Mouse (Mus musculus) hindbrain, embryonic 16.5 days (tissue): ENCODE data around the gene Nutf2. TPM values are rescaled to one million over a fixed set of nuclear protein-coding genes. Genes with fewer than 3 reads are reported as not detected.
"Not testable (repeated sequence)": the region's sequence is repeated elsewhere in the genome, so short reads cannot be mapped to it uniquely, and the experiment has no call there.

Experiments used
- ATAC-seq: fragments of 200-750 bp; cut with Nextera tagmentation; 2 replicates; pipeline ENCODE4 v1.8.0; 2017; ENCODE audit warnings: moderate TSS enrichment, moderate library complexity
- H3K27ac ChIP-seq: fragments of 300-500 bp; sonication (generic); 2 replicates; pipeline ENCODE4 v1.5.1; 2014; ENCODE audit warnings: low read depth, mild to moderate bottlenecking, control low read depth, low read length, moderate library complexity
- H3K27me3 ChIP-seq: fragments of 300-500 bp; sonication (generic); replicated peaks from 2 replicates; pipeline ENCODE4 v1.6.1; 2014; ENCODE audit warnings: low read length; ENCODE audit not compliant: control insufficient read depth, insufficient read depth
- H3K36me3 ChIP-seq: fragments of 300-500 bp; sonication (generic); 2 replicates; pipeline ENCODE4 v1.6.1; 2014; ENCODE audit warnings: mild to moderate bottlenecking, low read length, moderate library complexity, mixed read lengths; ENCODE audit not compliant: control insufficient read depth, insufficient read depth
- H3K4me1 ChIP-seq: fragments of 300-500 bp; sonication (generic); 2 replicates; pipeline ENCODE4 v1.6.1; 2014; ENCODE audit warnings: low read depth, low read length; ENCODE audit not compliant: control insufficient read depth, insufficient read depth
- H3K4me2 ChIP-seq: fragments of 300-500 bp; sonication (generic); 2 replicates; pipeline ENCODE4 v1.6.1; 2014; ENCODE audit warnings: mild to moderate bottlenecking, low read length, control low read depth, moderate library complexity
- H3K4me3 ChIP-seq: fragments of 300-500 bp; sonication (generic); 2 replicates; pipeline ENCODE4 v1.5.1; 2014; ENCODE audit warnings: mild to moderate bottlenecking, low read length, control low read depth, moderate library complexity
- H3K9ac ChIP-seq: fragments of 300-500 bp; sonication (generic); 2 replicates; pipeline ENCODE4 v1.6.1; 2014; ENCODE audit warnings: low read depth, mild to moderate bottlenecking, control low read depth, low read length, moderate library complexity
- H3K9me3 ChIP-seq: fragments of 300-500 bp; sonication (generic); 2 replicates; pipeline ENCODE4 v1.6.1; 2014; ENCODE audit warnings: mild to moderate bottlenecking, low read length, moderate library complexity; ENCODE audit not compliant: control insufficient read depth
- WGBS: fragments of 180-500 bp; shearing (Covaris S2); extraction: QIAGEN DNeasy Blood & Tissue Kit; methylation state at CpG from one replicate; pipeline ENCODE4 v1.1.7; 2014; 5-methylcytosine and 5-hydroxymethylcytosine counted together
- polyA plus RNA-seq: library from polyadenylated mRNA; unstranded; fragments of >200 nt; fragmentation: Nextera tagmentation; extraction: Ambion mirVana; gene quantifications from 2 replicates; pipeline ENCODE4 v1.2.1, GENCODE M21; 2015

Gene Nutf2
- polyA plus RNA-seq, 1 experiment from 2014 or later, result 118 TPM

DNA sequence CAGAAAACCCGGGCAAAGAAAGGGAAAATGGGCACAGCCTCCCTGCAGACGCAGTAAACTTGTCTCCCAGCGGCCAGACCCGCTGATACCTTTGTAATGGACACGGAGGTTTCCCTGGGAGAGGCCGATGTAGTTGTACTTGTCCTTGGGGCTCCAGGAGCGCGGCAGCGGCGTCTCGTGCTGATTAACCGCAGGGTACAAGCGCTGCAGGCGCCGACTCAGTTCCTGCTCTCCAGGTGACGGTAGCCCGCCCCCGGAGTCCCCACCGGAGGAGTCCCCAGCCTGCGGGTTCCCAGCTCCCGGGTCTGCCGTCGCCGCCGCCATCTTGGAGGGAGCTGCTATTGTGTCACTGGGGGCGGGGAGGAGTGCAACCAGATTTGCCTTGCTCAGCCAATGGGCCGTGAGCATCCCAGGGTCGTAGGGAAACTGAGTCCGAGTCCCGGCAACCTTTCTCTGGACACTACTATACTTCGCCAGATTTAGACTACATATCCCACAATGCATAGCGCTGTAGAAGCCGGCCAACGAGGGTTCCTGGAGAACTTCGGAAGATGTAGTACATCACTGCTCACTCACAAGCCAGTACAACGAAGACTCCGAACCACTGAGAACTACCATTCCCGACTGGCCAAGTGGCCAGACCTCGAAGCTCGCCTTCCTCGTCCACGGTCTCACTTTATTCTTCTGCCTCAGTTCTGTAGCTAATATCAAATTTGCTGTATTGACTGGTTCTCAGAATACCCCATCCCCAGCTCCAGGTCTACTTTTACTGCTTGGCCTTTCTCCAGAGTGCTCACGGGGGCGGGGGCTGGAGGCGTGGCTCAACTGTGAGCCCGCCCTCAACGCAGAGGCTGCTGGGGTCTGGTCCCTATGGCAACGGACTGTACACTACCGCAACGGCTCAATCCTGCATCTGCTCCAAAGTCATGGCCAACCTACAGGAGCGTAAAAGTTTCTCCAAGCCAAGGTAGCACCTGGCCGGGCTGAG, 33.2 kb upstream of the Nutf2 start, which contains the start of the genes Ranbp10 and Tsnaxip1:
Gene Ranbp10 (minus strand): TSS at position 490 of the 988 bp plus-strand sequence.
Gene Tsnaxip1 (plus strand): TSS at position 871 of the 988 bp plus-strand sequence.
- no peaks in the 10 kb centered on the region for H3K27me3 ChIP-seq
- H3K36me3 ChIP-seq, result 0 out of 2 replicates have a peak, but pooled peaks cover 3% of the 10 kb centered on the region
- H3K4me3 ChIP-seq, result peak within 1 kb of the TSS; percentile 78
- H3K4me2 ChIP-seq, result peak within 1 kb of the TSS; percentile 85
- under 1% methylated on average over 52 of the region's 52 CpGs for WGBS
- H3K27ac ChIP-seq, result peak within 1 kb of the TSS; percentile 80
- H3K4me1 ChIP-seq, result peaks cover 19% of the 10 kb centered on the region
- peak within 1 kb of the TSS; percentile 86 for H3K9ac ChIP-seq
- H3K9me3 ChIP-seq, result no peaks in the 10 kb centered on the region
- peak; percentile 99 for ATAC-seq

DNA sequence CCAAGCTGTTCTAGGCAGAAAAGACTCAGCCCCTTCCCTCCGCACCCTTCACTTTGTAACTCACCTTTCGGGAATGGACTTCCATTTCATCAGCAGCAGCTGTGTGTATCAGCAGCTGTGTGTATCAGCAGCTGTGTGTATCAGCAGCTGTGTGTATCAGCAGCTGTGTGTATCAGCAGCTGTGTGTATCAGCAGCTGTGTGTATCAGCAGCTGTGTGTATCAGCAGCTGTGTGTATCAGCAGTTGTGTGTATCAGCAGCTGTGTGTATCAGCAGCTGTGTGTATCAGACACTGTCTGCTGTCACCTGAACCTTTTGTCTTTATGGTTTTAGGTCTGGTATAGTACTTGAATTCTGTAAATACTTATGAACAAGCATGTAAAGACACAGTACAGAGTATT, 26.6 kb upstream of the Nutf2 start:
- not testable (repeated sequence) for H3K36me3 ChIP-seq

DNA sequence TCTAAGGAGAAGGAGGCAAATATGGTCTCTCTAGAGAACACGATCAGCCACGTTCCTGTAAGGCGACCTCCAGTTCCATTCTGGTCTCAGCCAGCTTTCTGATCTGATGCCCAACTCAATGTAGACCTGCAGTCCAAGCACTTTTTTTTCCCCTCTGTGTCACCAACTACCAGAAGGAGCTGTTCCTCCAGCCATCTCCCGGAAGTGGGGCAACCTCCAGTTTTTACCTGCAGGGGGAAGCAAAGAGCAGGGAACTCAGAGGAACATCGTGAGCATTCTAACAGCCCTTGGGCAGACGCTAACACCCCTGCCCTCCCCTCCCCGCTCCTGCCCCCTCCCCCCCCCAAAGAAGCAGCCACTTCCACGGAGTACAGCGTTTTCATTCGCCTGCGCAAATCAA, 25.1 kb upstream of the Nutf2 start:
- H3K27me3 ChIP-seq, result no peaks in the 10 kb centered on the region
- H3K36me3 ChIP-seq, result no peaks in the 10 kb centered on the region
- H3K4me3 ChIP-seq, result no peak overlapping the region
- no peaks in the 10 kb centered on the region for H3K4me1 ChIP-seq
- WGBS, result 29% methylated on average over 11 of the region's 11 CpGs
- H3K4me2 ChIP-seq, result no peak overlapping the region
- no peak overlapping the region for H3K27ac ChIP-seq
- ATAC-seq, result no peak
- H3K9ac ChIP-seq, result no peak overlapping the region
- no peaks in the 10 kb centered on the region for H3K9me3 ChIP-seq

More for the DNA sequence above, 26.6 kb upstream of the Nutf2 start:
- 80% methylated on average over 2 of the region's 2 CpGs for WGBS
- not testable (repeated sequence) for H3K27me3 ChIP-seq, H3K27ac ChIP-seq, H3K9me3 ChIP-seq, H3K4me1 ChIP-seq, H3K9ac ChIP-seq, ATAC-seq, H3K4me3 ChIP-seq, H3K4me2 ChIP-seq

DNA sequence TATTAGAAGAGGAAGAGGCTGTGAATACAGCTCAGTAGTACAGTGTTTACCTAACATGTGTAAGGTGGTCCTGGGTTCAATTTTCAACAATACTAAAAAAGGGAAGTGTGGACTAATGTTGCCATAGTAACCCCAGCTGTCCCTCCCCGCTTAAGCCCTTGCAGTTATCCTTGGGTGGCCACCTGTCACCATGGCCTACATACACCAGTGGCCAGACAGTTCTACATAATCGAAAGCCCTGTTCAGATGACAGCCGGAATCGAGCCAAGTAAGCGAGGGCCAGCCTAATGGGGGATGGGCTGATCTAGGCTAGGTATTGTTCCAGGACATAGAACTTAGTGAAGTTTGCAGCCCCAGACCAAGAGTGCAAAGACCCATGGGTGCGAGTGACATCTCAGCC, 23.4 kb upstream of the Nutf2 start:
- Histone ChIP-seq H3K9ac (no peak overlapping the region), H3K36me3 (no peaks in the 10 kb centered on the region), H3K27ac (no peak overlapping the region), H3K4me2 (no peak overlapping the region), H3K27me3 (no peaks in the 10 kb centered on the region), H3K4me3 (no peak overlapping the region), H3K9me3 (no peaks in the 10 kb centered on the region), H3K4me1 (no peaks in the 10 kb centered on the region)
- ATAC-seq, result no peak
- WGBS, result 79% methylated on average over 6 of the region's 6 CpGs

DNA sequence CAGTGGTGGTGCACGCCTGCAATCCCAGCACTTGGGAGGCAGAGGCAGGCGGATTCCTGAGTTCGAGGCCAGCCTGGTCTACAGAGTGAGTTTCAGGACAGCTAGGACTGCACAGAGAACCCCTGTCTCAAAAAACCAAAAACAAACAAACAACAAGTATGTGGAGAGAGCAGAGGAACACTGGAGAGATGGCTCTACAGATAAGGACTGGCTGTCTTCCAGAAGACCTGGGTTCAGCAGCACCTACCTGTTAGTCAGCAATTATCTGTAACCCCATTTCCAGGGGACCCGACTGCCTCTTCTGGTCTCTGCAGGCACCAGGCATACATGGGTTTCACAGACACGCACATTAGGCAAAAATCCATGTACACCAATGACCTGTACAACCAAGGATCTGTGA, 21.2 kb upstream of the Nutf2 start:
- Histone ChIP-seq H3K9ac (no peak overlapping the region), H3K4me3 (no peak overlapping the region), H3K4me1 (no peaks in the 10 kb centered on the region), H3K4me2 (no peak overlapping the region), H3K27ac (no peak overlapping the region), H3K27me3 (no peaks in the 10 kb centered on the region), H3K9me3 (no peaks in the 10 kb centered on the region), H3K36me3 (peaks cover 6% of the 10 kb centered on the region)
- ATAC-seq, result no peak
- 91% methylated on average over 5 of the region's 5 CpGs for WGBS

DNA sequence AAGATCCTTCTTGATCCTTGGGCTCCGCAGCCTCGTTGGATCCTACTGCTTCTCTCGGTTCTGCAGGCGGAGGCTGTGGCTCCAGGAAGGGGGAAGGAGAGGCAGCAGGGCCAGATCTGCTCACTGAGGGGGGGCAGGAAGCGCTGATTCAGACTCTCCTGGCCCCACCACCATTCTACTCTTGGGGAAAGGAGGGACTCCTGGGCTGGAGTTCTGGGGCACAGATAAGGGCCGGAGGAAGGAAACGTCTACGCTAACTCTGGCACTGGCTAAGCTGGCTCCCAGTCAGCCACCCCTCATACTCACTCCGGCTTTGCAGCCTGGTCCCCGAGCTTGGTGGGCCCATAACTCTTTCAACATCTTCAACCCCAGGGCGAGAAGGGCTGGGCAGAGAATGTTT, 13.7 kb upstream of the Nutf2 start:
- Histone ChIP-seq H3K9ac (no peak overlapping the region), H3K9me3 (no peaks in the 10 kb centered on the region), H3K27me3 (no peaks in the 10 kb centered on the region), H3K4me2 (no peak overlapping the region), H3K27ac (no peak overlapping the region), H3K36me3 (peaks cover 27% of the 10 kb centered on the region), H3K4me1 (peaks cover 6% of the 10 kb centered on the region), H3K4me3 (no peak overlapping the region)
- ATAC-seq, result no peak
- 96% methylated on average over 11 of the region's 11 CpGs for WGBS

DNA sequence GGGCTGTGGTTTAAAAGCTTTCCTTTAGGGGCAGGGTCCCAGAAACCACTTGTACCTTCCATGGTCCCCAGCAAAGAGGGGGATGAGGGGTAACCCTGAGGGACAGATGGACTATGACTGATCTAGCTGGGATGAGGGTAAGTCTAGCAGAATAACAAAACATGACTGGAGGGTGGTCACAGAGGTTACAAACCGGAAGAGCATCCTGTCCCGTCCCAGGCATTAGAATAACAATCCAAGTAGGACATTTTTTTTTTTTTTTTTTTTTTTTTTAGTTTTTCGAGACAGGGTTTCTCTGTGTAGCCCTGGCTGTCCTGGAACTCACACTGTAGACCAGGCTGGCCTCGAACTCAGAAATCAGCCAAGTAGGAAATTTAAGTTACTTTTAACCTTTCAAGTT, 10.4 kb upstream of the Nutf2 start:
- Histone ChIP-seq H3K9ac (no peak overlapping the region), H3K36me3 (peaks cover 14% of the 10 kb centered on the region), H3K4me2 (no peak overlapping the region), H3K9me3 (no peaks in the 10 kb centered on the region), H3K27me3 (no peaks in the 10 kb centered on the region), H3K27ac (no peak overlapping the region), H3K4me1 (peaks cover 9% of the 10 kb centered on the region), H3K4me3 (no peak overlapping the region)
- WGBS, result 82% methylated on average over 4 of the region's 4 CpGs
- ATAC-seq, result no peak

DNA sequence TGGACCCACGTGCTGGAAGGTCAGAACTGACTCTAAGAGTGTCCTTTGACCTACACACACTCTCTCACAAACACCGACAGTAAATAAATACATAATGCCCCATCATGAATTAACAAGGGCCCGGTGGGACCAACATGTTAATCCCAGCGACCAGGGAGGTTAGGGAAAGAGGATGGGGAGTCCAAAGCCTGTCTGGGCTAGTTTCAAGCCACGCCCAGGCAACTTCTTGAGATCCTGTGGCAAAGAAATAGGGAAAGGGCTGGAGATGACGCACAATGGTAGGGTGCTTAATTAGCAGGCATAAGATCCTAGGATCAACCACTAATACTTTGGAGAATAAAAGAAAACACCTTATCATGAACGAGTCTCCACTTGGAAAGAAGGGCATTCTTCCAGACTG, 9.8 kb upstream of the Nutf2 start:
- no peaks in the 10 kb centered on the region for H3K27me3 ChIP-seq
- peak overlapping the region; percentile 13 for H3K4me2 ChIP-seq
- no peak for ATAC-seq
- H3K9ac ChIP-seq, result no peak overlapping the region
- 86% methylated on average over 7 of the region's 7 CpGs for WGBS
- H3K4me3 ChIP-seq, result no peak overlapping the region
- H3K4me1 ChIP-seq, result peaks cover 9% of the 10 kb centered on the region
- no peak overlapping the region for H3K27ac ChIP-seq
- peaks cover 11% of the 10 kb centered on the region for H3K36me3 ChIP-seq
- no peaks in the 10 kb centered on the region for H3K9me3 ChIP-seq

DNA sequence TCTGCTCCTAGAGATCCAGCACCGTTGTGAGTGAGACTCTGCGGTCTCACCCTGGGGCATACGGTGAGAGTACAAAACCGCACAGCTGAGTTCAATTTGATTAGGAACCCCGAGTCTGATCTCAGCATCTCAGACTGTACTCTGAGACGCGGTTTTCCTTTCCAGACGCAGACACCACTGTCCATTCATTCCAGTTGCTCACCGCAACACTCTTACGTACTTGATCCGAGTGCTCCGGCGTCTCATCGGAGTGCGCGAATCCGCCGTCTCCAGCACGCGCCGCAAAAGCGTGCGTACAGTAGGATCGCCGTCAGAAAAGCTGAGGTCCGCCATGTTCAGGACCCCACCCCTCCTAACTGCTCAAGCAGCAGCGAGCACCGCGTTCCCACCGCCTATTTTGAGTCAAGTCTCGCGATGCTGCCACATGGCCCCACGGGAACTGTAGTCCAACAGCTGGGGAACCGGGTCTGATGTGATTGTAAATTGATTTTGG, 8.7 kb upstream of the Nutf2 start:
- Histone ChIP-seq H3K27me3 (no peaks in the 10 kb centered on the region), H3K36me3 (peaks cover 3% of the 10 kb centered on the region), H3K9ac (peak overlapping the region; percentile 74), H3K27ac (peak overlapping the region; percentile 83), H3K9me3 (no peaks in the 10 kb centered on the region), H3K4me3 (peak overlapping the region; percentile 80), H3K4me1 (peaks cover 17% of the 10 kb centered on the region), H3K4me2 (peak overlapping the region; percentile 59)
- under 1% methylated on average over 34 of the region's 34 CpGs for WGBS
- ATAC-seq, result peak; percentile 85
